Mouse (Mus musculus) spleen, postnatal 10 days (tissue): ENCODE measurements around the gene Yars.

Experiments
- DNase-seq, 2 experiments: peaks; one replicate each; pipeline ENCODE4 v3.0.0; 2021 to 2022; ENCODE audit warnings: low spot score in 2 of 2

Gene Yars

GRCm38 (mm10) chr4:129227985-129228381 lies 38.4 kb downstream of the Yars start:
- no peak for DNase-seq

- DNase-seq = no peak
Measured at GRCm38 (mm10) chr4:129230926-129231325, 41.4 kb downstream of the Yars start.

DNA sequence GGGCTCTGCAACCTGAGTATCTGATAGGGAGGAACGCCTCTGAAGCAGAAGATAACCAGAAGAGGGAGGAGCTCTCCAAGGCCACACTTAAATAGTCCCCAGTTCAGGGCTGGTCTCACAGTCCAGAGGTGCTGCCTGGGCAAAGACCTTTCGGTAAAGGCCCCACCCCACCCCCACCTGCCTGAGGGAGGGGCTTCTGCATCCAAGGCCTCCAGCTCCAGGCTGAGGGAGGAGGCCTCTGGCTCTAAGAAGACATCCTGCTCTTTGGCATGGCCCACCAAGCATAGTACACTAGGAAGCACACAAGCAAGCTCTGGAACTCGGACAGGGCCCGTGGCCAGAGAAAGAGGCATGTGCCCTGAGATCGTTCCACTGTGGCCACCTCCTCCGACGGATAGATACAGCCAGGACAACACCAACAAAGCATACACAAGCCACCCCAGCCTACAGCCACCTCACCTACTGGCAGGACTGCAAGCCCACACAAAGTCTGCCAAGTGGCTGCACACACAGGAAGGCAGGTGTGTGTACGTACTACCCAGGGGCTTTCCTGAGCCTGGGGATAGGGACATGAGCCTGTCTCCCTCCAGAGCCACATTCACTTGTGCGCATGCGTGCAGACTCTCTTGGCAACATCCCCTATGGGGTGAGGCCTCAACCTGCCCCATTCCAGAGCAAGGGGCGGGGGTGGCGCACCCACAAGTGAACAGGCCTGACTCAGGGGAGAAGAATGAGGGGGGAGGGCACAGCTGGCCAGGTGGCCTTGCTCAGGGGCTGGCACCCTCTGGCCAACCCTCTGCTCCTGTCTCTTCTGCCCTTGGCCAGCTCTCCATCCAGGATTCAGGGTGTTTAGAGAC lies 42.3 kb downstream of the Yars start:
- no peak for DNase-seq

DNA sequence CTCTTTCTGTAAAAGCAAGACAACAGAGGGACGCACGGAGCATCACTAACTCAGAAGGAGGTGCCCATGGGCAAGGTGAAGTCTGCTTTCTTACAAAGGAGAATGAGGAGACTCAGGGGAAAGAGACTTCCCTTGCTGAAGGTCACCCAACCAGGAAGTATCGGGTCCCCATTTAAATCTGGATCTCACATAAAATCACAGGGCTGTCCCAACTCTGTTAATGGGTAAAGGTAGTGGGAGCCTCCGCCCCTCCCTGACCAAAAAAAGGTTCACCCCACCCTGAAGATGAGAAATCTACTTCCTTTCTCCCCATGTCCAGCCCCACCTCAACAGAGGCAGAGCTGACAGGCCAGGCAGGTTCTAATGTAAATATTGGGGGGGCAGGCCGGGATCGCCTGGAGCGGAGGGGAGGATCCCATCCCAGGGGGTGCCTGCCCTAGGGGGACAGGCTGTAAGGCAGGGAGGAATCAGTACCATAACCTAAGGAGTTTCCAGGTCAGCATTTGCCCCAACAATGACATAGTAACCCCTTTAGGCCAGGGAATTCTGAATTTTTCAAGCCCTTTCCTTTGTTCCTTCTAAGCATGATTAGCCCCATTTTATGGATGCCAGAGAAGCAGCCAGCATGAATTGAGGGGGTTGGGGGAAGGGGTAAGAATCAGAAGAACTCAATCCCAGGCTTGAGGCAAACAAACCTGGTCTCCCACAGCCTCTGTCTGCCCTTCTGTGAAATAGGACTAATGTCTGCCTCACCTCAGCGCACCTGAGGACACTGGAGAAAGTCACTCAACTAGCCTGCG lies 43.2 kb downstream of the Yars start:
- DNase-seq = no peak

DNA sequence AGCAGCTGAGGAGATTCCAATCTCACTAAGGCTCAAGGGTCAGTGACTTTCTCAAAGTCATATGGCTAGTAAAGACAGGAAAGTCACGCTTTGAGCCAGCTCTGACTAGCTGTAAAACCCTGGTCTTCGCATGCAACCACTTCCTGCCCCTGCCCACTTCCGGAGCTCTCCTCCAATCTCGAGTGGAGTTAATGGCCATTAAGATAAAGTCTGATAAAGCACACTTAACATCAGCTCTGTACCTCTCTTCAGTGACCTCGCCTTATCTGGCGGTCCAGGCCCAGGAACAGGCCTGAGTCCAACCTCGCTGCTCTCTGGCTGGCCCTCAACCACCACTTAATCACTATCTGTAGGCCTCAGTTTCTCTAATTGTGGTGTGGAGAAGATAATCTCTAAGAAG lies 44.9 kb downstream of the Yars start:
- DNase-seq = peak in 1 of 2 experiments; percentile 16

- DNase-seq = no peak
Measured at GRCm38 (mm10) chr4:129235147-129235546, 45.6 kb downstream of the Yars start.

- peak in 1 of 2 experiments; percentile 13 for DNase-seq
Measured at GRCm38 (mm10) chr4:129236236-129236813, 46.8 kb downstream of the Yars start.

DNA sequence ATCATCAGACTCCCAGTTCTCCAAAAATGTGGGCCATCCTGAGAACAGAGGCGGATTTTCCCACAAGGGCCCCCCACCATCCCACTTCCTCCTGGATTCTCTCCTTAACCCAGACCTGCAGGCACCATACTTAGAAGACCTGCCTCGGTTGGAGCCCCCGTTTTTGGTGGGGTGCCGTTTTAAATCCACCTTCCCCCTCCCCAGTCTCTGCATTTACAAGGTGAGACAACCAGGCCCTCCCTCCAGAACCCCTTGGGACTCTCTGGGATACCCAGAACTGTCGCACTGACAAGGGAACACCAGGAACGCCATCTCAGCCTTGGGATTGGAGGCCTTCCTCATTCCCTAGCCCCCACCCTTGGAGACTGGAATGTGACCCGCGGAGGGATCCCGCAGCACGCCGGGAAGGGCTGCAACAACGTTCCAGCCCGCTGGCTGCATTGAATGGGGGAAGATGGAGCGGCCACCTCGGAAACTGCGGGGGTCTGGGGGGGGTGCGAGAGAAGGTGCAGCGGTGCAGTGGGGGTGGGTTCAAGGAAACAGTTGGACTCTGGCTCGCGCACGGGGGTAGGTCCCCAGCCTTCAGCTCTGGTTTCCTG lies 48.4 kb downstream of the Yars start:
- DNase-seq = peak in 1 of 2 experiments; percentile 13

GRCm38 (mm10) chr4:129238579-129239016 lies 49.0 kb downstream of the Yars start:
- peak in 1 of 2 experiments; percentile 25 for DNase-seq

DNA sequence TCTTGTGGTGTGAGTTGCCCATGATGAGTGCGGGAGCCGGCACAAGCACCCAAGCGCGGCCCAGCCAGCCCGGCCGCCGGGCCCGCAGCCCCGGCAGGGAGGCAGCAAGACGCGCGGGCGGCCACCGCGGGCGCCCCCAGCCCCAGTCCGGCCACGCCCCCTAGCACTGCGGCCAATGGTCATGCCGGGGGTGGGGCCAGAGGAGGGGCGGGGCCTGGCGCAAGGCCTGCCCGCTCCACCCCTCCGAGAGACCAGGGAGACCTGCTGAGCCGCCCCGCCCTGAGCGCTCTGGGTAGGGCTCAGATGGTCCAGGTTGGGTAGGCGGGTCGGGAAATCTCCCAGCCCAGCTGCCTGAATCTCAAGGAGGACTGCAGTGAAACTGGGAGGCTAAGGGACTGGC lies 49.5 kb downstream of the Yars start:
- peak in 1 of 2 experiments; percentile 65 for DNase-seq

GRCm38 (mm10) chr4:129241898-129242297 lies 52.3 kb downstream of the Yars start:
- no peak for DNase-seq

DNA sequence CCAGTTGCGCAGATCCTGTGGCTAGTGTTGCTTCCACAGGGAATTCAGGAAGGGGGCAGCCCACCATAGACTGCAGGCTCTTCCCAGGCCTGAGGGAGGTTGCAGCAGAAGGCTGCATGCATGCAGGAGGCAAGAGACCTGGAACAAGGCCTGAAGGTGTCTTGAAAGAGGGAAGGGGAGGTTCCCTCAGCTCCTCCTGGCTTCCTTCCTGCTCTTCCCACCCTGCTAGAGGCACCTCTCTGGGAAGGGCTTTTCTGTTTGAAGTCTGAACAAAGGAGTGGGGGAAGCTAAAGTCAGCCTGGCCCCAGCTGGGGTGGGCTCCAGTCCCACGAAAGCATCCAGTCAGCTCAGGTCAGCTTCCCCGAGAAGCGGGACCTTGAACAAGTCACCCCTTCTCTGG lies 52.8 kb downstream of the Yars start:
- DNase-seq = no peak

- no peak for DNase-seq
Measured at GRCm38 (mm10) chr4:129242761-129243160, 53.2 kb downstream of the Yars start.

DNA sequence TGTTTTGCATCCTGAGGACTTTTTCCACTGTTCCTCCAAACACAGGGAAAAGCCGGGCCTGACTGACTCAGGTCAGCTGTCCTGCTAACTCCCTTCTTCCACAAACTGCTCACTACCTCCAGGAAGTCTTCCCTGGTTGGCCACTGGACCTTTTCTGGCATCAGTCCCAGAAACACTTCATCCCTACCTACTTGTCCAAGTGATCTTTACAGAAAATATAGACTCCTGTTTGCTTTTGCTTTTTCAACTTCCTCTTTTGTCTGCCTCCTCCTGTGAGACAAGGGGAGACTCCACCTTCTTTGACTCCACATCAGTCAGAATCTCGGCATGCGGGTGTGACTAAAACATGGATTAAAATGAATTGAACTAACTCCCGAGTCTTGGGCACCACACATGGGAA lies 55.2 kb downstream of the Yars start:
- no peak for DNase-seq

DNA sequence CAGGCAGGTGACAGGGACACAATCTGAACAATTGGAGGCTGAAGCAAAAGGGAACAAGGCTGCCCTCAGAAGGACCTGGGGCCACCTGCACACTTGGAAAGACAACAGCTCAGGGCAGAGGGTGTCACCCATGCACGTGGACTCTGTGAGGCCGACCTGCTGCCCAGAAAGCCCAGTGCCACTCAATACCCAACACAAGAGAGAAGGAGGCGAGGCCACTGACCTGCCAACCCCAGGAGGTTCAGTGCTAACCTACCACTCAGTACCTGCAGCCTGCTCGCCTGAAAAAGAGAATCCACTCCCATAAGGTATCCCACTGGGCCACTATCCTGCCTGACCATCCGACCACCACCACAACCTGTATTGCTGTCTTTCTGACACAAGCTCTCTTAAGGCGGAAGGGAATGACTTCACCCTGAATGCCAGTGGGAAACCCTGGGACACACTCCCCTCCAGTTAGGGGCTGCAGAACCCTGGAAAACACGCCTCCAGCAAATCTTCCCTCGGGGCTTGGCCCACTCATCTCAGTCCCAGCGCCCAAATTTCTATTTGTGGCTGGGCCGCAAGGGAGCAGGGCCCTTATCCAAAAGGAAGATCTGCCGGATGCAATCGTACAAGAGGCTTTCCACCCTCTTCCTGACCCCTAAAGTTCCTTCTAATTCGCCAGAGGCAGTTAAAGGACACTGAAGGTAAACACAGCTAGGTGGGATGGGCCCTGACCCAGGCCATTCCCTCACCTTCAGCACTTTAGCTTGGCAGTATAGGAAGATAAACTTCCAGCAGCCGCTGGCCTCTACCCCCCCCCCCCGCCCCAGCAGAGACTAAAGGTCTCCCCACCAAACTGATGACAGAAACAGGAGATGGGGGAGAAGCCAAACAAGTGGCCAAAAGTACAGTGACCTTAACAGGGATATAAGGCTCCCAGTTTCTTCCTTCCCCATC lies 57.1 kb downstream of the Yars start:
- DNase-seq = no peak

GRCm38 (mm10) chr4:129247381-129248242 lies 58.1 kb downstream of the Yars start:
- DNase-seq = no peak

- no peak for DNase-seq
Measured at GRCm38 (mm10) chr4:129248243-129248767, 58.7 kb downstream of the Yars start.

DNA sequence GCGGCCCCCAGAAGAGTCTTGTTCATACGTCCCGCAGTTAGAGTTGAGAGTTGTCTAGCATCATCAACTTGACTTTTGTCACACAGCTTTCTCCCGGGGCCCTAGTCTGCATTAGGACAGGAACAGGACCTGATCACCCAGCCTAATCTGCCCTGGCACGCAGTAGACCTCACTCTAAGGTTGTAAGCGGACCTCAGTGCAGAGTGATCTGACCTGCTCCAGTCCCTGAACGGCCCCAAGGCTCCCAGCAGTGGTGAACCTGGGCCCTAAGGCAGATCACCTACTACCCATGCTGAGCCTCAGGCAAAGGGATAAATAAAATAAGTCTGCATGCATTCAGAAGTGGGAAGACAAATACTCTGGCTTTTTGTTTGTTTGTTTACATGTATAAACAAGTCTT lies 59.7 kb downstream of the Yars start:
- DNase-seq = no peak

DNA sequence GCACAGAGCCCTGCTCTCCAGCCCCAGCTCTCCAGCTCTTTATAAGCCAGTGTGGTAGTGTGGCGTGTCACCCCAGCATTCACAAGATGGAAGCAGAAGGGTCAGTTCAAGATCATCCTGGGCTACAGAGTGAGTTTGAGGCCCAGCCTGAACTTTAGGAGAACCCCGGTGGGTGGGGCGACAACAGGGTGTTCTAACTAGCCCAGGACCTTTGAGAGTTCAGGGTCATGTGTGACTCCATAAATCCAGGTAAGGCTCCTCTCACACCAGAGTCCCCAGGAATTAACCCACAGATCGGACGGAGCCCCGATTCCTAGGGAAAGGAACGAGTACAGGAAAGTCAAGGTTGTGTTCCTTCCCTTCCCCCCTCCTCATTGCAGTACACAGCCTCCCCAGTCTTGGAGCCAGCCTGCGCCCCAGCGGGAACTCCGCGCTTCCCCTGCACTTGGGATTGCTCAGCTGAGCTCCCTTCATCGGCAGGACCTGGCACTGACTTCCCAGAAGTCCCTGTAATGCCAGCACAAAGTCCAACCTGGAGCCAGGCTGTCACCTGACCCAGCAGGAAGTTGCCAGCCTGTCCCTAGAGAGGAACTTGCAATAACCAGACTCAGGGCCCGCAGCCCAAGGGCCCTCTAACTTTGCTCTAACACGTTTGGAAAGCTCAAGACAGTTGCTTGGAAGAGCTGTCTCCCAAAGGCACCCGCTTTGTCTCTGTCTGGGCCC lies 61.4 kb downstream of the Yars start:
- no peak for DNase-seq
